Mouse (Mus musculus) left cerebral cortex, postnatal 36 days (tissue): Measurements from ENCODE around the gene Tnip1. TPM values are rescaled to one million over a fixed set of nuclear protein-coding genes. Genes with fewer than 3 reads are reported as not detected.
"Not testable (repeated sequence)": the region's sequence is repeated elsewhere in the genome, so short reads cannot be mapped to it uniquely, and the experiment has no call there.

ENCODE experiments used
- DNase-seq, 2 experiments: peaks; one replicate each; pipeline ENCODE4 v3.0.0; 2021 to 2022; ENCODE audit warnings: low spot score in 2 of 2, mixed read lengths in 1 of 2
- intact Hi-C: fragments of 180-260 bp; cut with DNase I; formaldehyde crosslinking; loops from one replicate; pipeline ENCODE4 v1.15.1; 2025
- total RNA-seq, 2 experiments: library from RNA; stranded (reverse); gene quantifications; 2 replicates each; pipeline ENCODE4 v1.2.3; 2021

The Tnip1 gene
- total RNA-seq, 2 experiments from 2014 or later, result 37.5 to 42.0 TPM

DNA sequence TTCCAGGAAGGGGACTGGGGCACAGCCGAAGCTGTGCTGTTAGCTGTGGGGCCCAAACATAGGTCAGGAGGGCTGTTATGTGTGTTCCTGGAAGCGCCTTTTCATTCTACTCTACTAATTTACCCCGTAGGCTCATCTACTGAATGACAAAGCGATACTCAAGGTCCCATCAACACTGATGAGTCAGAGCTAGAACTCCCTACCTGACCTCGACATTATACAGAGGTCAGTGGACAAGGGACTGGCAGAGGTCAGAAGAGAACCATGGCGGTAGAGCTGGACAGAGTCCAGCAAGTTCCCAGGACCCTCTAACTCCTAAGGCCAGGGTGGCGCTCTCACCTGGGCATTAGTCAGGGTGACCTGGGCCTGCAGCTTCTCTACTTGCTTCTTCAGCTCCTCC is 45.3 kb downstream of the Tnip1 start:
- intact Hi-C loops, result no loop called here
- no peak for DNase-seq

DNA sequence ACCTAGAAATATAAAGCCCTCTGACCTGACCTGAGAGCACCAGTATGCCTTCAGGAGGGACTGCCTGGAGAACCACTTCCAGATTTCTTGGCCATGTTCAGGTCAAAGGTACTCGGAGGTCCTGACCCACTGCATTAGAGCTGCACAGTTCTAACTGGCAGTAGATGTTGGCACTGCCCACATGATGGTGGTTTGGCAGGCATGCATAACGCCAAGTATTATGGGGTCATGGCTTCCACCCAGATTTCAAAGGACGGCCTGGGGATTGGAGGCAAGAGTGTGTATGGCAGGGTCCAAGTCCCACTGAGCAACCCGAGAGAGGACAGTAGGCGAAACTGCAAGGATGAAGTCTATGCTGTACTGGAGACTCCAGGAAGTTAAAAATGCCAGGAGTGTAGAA is 48.9 kb downstream of the Tnip1 start:
- intact Hi-C loops, result no loop called here
- no peak for DNase-seq

DNA sequence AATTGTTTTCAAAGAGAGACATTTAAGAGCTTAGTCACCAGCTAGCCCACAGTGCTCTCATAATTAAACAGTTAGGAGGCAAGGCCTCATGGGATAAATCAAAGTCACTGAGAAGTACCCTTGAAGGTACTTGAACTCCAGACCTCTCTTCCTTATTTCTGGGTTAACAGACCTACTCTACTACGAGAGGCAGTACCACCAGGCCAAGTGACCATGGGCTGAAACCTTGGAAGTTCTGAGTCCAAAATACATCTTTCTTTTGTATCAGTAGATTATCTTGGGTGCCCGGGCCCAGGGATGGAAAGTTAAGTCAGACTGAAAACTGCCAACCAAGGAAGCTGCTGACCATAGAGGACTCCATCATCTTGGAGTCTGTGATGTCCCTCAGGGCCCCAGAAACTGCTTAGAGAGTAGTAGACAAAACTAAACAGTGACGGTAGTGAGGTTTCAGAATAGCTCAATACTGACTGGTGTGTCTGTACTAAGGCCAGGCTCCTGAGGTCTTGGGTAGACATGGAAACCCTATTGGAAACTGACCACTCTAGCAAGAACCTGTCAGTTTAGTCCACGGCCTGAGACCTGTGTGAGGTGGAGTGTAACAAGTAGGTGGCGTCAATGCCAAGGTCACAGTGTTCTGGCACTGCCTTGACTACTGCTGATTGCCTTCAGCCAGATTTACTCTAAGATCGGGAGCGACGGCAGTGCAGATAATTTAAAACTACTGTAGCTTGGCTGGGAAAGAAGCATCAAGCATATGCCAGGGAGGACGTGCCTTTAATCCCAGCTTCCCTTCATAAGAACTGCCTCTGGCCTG is 50.0 kb downstream of the Tnip1 start:
- intact Hi-C loops, result no loop called here

DNA sequence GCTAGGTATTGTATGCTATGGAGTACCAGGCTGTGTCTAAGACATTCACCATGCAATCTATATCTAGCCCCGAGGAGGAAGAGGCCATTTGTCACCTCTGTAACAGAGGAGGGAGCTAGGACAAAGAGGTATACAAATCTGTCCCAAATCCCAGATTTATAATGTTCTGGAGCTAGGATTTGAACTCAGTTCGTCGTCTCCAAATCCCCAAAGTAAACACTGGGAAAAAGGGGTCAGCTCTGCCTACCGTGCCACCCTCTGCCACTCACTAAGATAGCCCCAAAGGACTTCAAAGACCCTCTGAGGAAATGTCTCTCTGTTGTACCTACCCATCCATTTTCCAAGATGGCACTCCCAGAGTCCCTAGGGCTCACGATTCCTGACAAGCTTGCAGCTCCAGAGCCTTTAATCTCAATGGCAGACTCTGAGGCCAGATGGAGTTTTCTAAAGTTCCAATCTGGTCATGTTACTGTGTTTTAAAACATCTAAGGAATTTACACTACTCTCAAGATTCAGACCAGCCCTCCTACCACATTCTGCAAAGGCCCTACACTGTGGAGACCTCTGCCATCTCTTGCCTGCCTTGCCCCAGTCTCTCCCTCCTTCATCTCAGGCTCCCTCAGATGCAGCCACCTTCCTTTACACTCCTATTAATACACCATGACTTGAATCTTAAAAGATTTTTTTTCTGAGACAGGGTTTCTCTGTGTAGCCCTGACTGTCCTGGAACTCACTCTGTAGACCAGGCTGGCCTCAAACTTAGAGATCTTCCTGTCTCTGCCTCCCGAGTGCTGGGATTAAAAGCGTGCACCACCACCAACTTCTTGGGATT is 50.8 kb downstream of the Tnip1 start:
- intact Hi-C loops, result no loop called here
- DNase-seq, result no peak

More for the DNA sequence above, 50.0 kb downstream of the Tnip1 start:
- DNase-seq, result no peak

DNA sequence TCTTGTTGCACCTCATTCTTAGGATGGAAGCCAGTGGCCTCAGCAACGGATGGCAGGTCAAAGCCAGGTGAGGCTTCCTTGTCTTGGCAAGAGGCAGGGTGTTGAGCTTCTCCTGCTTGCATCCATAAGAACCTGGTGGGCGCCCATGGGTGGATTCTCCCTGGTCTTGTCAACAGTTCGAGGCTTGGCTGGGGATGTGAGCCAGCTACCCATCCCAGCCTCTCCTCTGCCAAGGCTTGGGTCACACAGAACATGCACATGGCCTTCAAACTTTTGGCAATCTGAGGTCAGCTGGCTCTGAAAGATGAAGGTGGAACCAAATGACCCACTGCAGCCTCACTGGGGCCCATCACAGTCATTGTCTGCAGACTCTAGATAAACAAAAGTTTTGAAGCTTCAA is 51.5 kb downstream of the Tnip1 start:
- intact Hi-C loops, result no loop called here
- DNase-seq, result no peak

DNA sequence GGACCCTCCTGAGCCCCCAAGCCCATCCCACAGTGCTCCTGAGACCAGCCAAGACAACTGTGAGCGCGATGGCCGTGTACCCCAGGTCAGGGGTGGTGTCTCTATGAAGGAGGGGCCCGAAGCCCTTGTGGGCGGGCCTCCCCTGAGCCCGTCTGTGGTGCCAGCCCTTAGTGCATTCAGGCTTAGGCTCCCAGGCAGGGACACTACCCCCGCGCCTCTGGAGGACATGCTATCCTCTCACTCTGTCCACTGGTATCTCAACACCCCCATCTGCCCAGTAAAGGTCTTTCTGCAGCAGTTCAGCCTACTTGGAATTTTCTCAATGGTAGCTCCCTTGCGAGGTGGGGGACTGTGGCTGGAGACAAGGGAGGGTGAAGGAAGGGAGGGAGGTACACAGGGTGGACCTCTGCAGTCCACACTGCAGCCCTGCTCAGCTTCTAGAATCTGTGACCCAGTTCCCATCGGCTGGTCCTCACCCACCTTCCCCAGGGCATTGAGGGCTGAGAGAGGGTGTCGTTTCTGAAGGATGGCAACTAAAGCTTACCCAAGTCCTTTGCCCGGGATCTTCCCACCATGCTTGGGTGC is 52.5 kb downstream of the Tnip1 start:
- DNase-seq, result no peak
- intact Hi-C loops, result no loop called here

DNA sequence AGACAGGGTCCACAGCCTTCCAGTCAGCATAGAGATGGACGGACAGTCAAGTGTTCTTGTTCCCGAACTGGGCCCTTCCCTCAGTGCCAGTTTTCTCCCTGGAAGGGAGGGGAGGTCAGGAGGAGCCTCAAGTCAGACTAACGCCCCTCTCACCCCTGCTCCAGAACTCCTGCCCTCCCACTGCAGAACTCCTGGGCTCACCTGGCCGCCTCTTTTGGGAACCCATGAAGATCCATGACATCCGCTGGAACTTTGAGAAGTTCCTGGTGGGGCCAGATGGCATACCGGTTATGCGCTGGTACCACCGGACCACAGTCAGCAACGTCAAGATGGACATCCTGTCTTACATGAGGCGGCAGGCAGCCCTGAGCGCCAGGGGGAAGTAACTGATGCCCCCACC is 53.4 kb downstream of the Tnip1 start:
- intact Hi-C loops, result no loop called here
- no peak for DNase-seq

DNA sequence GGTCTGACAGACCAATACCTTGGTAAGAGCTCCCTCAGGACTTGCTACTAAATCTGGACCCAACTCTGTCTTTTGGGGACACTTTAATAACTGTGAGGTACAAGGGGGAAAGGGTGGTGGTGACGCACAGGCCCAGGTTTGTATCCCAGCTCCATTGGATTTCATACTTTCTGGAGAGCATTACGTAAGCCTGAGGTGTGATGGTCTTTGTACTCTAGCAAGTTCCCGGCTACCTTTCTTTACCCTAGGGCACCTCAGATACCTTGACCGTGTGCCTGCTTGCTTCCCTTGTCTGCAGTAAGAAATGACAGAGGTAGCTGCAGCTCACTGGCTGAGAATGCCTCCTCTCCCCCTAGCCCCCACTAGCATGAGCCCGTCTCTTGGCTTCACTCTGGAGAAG is 55.5 kb downstream of the Tnip1 start:
- DNase-seq, result no peak
- intact Hi-C loops, result no loop called here

DNA sequence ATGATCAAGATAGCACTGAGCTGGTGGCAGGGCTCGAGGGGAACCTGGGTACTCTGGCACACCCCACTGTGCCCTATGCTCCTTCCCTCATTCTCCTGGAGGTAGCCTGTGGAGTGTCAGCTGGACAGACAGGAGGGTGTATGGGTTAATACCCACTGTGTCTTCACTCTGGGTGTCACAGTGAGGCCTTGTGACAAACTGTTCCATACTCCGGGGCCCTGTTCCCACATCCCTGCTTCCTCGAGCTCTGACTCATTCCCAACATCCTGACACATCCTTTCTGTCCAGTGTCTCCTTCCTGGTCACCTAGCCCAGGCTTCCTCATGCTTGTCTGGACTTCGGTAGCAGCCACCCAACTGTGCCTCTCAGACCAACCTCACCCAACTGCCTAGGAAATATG is 56.3 kb downstream of the Tnip1 start:
- intact Hi-C loops, result no loop called here
- DNase-seq, result no peak

DNA sequence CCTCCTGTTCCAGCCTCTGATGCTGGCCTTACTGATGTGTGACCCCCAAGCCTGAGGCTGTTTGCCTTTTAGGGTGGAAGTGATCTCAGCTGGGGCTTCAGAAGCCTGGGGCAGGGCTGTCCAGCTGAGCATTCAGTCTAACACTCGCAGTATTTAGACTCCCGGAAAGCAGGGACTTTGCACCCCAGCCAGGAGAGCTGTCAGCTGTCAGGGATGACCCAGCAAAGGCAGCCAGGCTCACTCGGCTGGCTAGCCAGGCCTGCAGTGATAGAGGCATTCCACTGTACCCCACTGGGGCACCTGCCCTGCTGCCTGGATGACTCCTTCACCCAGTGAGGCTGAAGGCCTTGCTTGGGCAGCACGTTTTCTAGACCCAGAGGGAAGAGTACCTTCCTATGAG is 56.8 kb downstream of the Tnip1 start:
- no peak for DNase-seq

DNA sequence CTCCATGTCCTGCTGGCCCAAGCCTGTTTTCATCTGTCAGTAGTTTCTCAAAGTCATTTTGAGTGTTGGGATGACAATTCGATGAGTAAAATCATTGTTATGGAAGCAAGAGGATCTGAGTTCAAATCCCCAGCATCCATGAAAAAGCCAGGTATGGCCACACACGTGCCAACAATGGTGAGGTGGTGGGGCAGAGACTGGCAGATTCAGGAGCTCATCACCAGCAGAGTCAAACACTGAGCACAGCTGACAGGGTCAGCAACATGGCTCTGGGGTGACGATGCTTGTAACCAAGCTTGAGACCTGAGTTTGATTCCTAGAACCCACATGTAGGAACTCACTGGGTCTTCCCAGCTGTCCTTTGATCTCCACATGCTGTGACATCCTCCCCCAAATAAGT is 57.6 kb downstream of the Tnip1 start:
- intact Hi-C loops, result no loop called here
- no peak for DNase-seq

More for the DNA sequence above, 56.8 kb downstream of the Tnip1 start:
- intact Hi-C loops, result no loop called here

DNA sequence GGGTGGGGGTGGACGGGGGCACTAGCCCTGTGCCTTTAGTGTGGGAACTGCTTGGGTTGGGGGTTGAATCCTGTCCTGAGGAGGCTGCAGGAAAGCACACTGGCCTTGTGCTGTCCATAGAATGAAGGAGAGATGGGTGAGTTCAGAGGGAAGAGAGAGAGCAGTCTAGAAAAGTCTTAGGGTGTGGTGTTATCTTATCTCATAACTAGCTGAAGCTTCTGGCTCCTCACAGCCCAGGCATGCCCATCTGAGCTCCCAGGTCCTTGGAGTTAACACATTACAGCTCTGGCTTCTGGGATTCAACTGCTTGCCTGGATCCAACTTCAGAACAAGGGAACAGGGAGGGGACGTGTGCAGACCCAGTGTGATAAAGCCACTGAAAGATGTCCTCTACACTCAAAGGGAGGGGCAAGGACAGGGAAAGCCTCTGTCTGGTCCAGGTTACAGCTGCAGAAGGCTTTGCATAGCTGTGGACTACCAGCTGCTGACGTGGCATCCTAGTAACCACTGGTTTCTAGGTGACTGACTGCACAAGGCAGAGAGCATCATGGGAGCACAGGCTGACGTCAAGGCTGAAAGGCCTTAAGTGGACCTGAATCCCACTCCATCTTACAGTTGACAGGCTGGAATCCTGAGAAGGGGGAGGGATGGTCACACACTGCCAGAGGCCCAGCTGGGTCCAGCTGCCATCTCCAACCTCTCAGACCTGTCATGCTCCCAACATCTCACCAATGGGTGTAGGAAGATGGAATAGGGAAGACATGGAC is 58.6 kb downstream of the Tnip1 start:
- intact Hi-C loops, result no loop called here
- DNase-seq, result no peak

DNA sequence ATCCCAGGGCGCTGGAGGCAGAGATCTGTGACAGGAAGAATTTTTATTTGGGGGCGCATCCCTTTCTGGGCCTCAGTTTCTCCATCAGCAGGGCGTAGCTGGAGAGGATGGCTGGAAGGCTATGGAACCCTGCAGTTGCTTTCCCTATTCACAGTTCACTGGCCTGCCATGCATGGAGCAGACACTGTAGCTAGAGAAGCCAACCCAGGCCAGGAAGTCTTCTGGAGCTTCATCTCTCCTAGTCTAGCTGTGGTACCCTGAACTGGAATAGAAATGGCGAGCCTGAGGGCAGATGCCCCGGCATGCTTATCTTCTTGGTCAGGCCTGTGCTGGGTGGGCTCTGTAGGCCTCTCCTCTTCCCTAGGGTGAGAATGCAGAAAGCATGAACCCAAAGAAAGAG is 59.4 kb downstream of the Tnip1 start:
- DNase-seq, result no peak

DNA sequence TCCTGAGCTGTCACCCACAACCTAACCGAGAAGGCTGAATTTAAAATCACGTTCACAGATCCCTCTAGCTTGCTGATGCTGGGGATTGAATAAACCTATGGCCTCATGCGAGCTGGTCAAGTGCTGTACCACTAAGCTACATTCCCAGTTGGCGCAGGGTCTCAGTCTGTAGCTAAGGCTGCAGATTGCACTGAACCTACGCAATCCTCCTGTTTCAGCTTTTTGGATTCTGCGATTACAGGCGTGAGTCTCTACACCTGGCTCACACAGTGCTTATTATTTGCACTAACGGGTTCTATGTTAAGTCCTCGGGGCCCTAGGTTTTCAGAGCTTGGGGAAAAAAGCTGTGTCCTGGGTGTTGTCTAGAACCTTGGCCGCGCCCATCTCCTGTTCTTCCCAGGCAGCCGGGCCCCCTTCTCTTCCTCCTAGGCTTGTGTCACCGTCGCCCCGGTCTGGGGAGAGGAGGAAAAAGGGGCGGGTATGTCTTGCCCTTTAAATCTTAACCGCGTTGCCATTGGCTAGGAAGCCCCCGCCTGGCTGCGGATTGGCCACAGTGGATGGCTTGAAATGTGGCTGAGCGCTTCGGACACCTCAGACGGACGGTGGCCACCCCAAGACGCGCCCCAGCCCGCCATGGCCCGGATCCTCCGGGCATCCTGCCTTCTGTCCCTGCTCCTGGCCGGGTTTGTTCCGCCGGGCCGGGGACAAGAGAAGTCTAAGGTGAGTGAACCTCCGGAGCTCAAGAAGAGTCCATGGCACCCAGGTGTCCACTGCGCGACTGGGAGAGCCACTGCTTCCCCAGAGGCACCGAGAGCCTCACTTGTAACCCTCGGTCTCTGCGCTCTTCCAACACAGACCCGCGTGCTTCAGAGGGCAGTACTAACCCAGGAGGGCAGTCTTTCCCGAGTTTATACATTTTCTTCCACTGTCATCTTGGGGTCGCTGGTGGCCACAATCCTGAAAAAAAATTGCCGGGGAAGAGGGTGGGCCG is 60.1 kb downstream of the Tnip1 start, which contains the start of gene Gpx3:
TSS of gene Gpx3 (plus strand) at position 121 of the 991 bp plus-strand sequence.
- DNase-seq, result peak; percentile 40 to 49
- intact Hi-C loops, result no loop called here

More for the DNA sequence above, 59.4 kb downstream of the Tnip1 start:
- intact Hi-C loops, result no loop called here

DNA sequence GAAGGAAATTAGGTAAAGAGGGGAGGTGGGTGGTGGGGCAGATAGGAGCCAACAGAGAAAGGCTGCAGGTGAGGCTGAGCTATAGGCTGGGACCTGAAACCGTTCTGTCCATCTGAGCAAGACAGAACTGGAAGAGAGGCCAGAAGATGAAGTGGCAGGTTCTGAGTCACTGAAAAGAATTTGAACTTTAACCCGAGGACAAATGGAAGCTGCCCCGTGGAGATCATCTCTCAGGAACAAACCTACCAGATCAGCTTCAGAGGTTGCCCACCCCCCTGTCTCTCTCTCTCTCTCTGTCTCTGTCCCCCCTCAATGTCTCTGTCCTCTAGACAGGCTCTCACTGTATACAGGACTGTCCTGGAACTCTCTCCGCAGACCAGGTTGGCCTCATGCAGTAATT is 63.1 kb downstream of the Tnip1 start:
- intact Hi-C loops, result no loop called here
- no peak for DNase-seq

DNA sequence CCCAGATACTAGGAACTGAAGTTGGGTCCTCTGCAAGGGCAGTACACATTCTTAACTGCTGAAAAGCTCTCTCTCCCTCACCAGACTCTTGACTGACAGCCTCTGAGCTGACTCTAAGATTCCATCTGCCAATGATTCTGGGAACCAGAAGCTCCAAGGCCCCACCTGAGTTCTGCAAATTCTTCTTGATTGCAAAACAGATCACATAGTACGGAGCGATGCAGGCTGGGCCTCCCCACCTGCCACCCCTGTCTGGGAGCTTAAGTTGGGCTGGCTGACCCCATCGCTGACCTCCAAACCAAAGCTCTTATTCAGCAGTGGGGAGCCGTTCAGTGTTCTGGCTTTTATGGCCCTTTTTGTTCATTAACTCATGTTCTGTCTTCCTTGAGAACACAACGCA is 65.2 kb downstream of the Tnip1 start:
- no peak for DNase-seq
- intact Hi-C loops, result no loop called here

DNA sequence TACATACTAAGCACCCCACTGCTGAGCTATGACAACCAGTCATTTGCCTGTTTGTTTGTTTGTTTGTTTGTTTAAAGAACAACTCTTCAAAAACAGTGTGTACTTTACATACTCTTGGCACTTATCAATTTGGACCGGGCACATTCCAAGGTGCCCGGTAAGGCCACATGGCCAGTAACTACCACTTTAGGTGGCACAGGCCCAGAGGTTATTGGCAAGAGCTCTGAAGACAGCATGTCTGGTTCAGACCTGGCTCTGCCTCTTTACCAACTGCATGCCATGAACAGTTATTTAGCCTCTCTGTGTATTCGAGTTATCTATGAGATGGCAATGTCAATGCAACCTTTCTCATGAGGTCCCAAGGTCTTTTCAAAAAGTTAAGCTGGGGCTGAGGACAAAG is 66.1 kb downstream of the Tnip1 start:
- DNase-seq, intact Hi-C loops: not testable (repeated sequence)

DNA sequence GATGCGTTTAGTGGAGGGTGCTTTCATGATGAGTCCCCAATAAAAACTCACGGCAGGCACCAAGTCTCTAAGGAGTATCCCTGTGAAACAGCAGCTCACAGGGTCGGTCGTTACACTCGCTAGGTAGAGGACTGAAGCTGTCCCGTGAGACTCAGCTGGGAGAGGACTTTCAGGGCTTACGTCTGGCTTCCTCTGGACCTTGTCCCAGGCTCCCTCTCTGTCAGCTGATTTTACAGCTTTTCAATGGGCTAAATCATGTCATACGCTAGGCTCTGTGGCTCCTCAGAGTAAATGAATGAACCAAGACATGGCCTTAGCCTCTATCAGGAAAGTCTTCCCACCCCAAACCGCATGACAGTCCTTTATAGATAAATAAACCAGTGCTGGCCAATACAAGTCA is 68.1 kb downstream of the Tnip1 start:
- intact Hi-C loops, result no loop called here
- DNase-seq, result no peak

DNA sequence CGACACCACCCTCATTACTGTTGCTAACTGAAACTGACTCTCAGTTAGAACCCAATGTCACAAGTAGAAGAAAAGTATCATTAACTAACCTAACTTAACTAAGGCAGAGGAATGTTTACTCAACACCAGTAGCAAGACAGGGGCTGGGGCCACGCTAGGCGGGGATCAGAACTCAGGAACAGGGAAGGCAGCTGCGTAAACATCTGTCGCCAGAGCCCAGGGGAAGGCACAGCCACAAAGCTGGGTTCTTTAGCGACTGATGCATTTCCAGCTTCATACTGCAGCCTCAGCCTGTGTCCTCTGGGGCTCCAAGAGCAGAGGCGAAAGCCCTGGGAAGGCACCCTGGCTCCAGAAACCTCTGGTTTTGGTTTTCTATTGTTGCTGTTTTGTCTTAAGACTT is 70.6 kb downstream of the Tnip1 start:
- DNase-seq, result no peak
- intact Hi-C loops, result no loop called here
